Mouse (Mus musculus): ENCODE data around the gene Agap2. TPM values are rescaled to one million over a fixed set of nuclear protein-coding genes. Genes with fewer than 3 reads are reported as not detected.
"Not testable (repeated sequence)": the region's sequence is repeated elsewhere in the genome, so short reads cannot be mapped to it uniquely, and the experiment has no call there.

The Agap2 gene
- total RNA-seq, 1 experiment from 2014 or later: 40.8 TPM

GRCm38 (mm10) chr10:127058708-127059107 lies 16.4 kb upstream of the Agap2 start:
- ATAC-seq (replicated peaks; ENCODE audit: low read depth, poor library complexity, severe bottlenecking): no peak

DNA sequence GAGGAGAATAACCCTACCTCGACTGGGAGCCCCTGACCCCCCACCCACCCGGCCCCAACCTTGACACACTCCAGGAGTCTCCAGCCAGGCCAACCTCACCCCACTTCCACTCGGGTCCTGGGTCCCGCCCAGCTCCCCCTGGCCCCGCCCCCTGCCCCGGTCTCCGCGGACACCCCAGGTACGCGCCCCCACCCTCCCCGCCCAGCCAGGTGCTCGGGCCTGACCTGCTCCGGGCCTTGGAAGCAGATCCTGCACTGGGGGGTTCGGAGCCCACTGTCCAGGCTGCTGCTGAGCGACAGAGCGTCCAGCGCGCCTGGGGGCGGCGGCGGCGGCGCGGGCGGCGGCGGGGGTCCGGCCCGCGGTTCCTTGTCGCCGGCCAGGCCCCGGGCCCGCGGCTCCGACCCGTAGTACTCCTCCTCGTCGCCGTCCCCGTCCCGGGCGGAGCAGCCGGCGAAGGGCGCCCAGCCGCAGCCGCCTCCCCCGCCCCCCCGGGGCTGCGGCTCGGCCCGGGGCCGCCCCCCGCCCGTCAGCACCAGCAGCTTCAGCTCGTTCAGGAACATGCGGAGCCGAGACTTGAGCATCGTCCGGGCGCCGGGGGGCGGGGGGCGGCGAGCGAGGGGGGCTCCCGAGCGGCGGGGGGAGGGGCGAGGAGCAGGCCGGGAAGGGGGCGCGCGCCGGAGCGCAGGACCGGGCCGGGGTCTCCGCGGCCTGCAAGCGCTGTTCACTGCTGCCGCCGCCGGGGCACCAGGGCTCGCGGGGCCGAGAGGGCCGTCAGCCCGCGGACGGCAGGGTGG lies 15.7 kb upstream of the Agap2 start:
- no peak for ATAC-seq (replicated peaks; ENCODE audit: low read depth, poor library complexity, severe bottlenecking)

DNA sequence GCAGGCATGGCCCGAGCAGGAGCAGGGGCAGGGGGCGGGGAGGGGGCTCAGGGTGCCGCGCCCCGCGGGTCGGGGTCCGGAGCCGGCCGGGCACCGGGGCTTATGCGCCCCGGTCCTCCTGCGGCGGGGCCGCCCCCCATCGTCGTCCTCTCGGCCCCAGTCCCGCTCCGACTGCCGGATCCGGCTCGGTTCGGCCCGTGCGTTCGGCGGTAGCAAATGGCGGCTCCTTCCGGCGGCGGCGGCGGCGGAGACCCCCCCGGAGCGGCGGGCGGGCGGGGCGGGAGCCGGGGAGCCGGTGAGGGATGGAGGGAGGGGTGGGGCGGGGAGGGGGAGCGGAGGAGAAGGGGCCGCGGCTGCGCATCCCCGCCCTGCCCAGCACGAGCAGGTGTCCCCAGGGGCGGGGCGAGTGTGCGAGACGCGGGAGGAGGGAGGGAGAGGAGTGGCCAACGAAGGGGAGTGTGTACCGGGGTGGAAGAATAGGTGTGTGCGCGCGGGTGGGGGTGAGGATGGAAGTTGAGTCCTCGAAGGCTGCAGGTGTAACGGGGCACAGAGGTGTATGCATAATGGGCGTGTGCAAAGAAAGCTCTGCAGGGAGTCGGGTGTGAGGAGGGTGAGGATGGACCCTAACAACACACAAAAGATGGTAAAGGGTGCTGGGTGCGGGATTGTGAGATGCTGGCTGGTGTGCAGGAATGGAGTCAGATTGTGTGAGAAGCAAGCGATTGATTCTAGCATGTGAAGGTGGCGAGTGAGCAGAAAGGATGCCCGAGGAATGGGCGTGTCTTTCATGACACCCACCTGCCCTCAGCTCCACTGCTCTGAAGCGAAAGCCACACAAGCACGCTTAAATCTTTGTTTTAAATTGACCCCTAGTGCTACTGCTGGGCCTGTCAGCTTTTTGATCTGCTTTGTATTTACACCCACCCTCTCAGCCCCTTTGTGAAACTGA lies 14.8 kb upstream of the Agap2 start, which contains the start of gene March9:
Gene March9 (minus strand): TSS at position 217 of the 949 bp plus-strand sequence.
- ATAC-seq (replicated peaks; ENCODE audit: low read depth, poor library complexity, severe bottlenecking): no peak

GRCm38 (mm10) chr10:127061085-127061484 lies 14.0 kb upstream of the Agap2 start:
- ATAC-seq (replicated peaks; ENCODE audit: low read depth, poor library complexity, severe bottlenecking): no peak

- ATAC-seq (replicated peaks; ENCODE audit: low read depth, poor library complexity, severe bottlenecking): no peak
Observed at GRCm38 (mm10) chr10:127061513-127061912, 13.6 kb upstream of the Agap2 start.

- not testable (repeated sequence) for ATAC-seq (replicated peaks; ENCODE audit: low read depth, poor library complexity, severe bottlenecking)
Observed at GRCm38 (mm10) chr10:127062101-127062500, 13.0 kb upstream of the Agap2 start.

DNA sequence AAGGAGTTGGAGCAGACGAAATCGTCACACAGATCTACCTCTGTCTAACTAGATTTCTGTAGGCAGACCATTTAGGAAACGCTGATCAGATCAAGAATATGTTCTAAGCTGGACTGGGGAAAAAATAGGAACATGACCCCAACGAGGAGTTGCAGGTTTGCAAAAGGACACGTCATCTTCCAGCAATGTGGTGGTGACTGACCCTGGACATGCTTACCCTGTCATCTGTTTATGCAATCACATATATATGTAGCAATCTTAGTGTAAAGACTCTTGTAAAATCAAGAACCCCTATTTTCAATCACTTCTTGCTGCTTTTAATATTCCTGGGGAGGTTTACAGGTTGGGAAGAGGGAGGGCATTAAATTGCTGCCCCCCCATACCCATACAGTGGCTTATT lies 12.6 kb upstream of the Agap2 start:
- no peak for ATAC-seq (replicated peaks; ENCODE audit: low read depth, poor library complexity, severe bottlenecking)

GRCm38 (mm10) chr10:127063239-127063872 lies 11.7 kb upstream of the Agap2 start, which contains the start of gene Cdk4:
TSS of gene Cdk4 (plus strand) at chr10:127063534.
- ATAC-seq (replicated peaks; ENCODE audit: low read depth, poor library complexity, severe bottlenecking): peak; percentile 81

GRCm38 (mm10) chr10:127063913-127064870 lies 10.9 kb upstream of the Agap2 start:
- ATAC-seq (replicated peaks; ENCODE audit: low read depth, poor library complexity, severe bottlenecking): peak; percentile 1; the same call in 1 of the 2 replicates

- no peak for ATAC-seq (replicated peaks; ENCODE audit: low read depth, poor library complexity, severe bottlenecking)
Observed at GRCm38 (mm10) chr10:127065981-127066380, 9.1 kb upstream of the Agap2 start.

- no peak for ATAC-seq (replicated peaks; ENCODE audit: low read depth, poor library complexity, severe bottlenecking)
Observed at GRCm38 (mm10) chr10:127066519-127067018, 8.5 kb upstream of the Agap2 start.

- no peak for ATAC-seq (replicated peaks; ENCODE audit: low read depth, poor library complexity, severe bottlenecking)
Observed at GRCm38 (mm10) chr10:127068360-127069038, 6.6 kb upstream of the Agap2 start.

- ATAC-seq (replicated peaks; ENCODE audit: low read depth, poor library complexity, severe bottlenecking): peak; percentile 13
Observed at GRCm38 (mm10) chr10:127069281-127070189, 5.5 kb upstream of the Agap2 start.

GRCm38 (mm10) chr10:127070190-127071121 lies 4.6 kb upstream of the Agap2 start, which contains the start of gene Tspan31:
TSS of gene Tspan31 (minus strand) at chr10:127070264.
- peak; percentile 85 for ATAC-seq (replicated peaks; ENCODE audit: low read depth, poor library complexity, severe bottlenecking)

DNA sequence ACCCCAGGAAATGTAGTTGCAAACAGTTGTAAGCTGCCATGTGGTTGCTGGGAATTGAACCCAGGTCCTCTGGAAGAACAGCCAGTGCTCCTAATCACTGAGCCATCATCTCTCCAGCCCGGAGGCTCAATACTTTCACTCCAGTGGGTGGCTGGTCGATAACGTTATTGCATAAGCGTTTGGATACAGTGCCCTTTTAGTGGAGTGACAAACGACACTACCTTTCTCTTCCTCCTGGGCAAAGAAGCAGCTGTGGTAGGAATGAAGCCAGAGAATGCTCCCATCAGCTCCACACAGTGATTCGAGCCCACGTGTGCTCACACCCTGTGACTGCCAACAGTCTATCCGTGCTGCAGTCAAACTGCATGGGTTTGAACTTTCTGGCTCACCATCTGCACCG lies 3.9 kb upstream of the Agap2 start:
- ATAC-seq (replicated peaks; ENCODE audit: low read depth, poor library complexity, severe bottlenecking): no peak

- ATAC-seq (replicated peaks; ENCODE audit: low read depth, poor library complexity, severe bottlenecking): not testable (repeated sequence)
Observed at GRCm38 (mm10) chr10:127072270-127072669, 2.8 kb upstream of the Agap2 start.

All from common myeloid progenitor, adult 5-6 weeks (primary cell).